Mouse (Mus musculus): ENCODE results near the gene Mccc2.
"Not testable (repeated sequence)": the region's sequence is repeated elsewhere in the genome, so short reads cannot be mapped to it uniquely, and the experiment has no call there.

Gene Mccc2

DNA sequence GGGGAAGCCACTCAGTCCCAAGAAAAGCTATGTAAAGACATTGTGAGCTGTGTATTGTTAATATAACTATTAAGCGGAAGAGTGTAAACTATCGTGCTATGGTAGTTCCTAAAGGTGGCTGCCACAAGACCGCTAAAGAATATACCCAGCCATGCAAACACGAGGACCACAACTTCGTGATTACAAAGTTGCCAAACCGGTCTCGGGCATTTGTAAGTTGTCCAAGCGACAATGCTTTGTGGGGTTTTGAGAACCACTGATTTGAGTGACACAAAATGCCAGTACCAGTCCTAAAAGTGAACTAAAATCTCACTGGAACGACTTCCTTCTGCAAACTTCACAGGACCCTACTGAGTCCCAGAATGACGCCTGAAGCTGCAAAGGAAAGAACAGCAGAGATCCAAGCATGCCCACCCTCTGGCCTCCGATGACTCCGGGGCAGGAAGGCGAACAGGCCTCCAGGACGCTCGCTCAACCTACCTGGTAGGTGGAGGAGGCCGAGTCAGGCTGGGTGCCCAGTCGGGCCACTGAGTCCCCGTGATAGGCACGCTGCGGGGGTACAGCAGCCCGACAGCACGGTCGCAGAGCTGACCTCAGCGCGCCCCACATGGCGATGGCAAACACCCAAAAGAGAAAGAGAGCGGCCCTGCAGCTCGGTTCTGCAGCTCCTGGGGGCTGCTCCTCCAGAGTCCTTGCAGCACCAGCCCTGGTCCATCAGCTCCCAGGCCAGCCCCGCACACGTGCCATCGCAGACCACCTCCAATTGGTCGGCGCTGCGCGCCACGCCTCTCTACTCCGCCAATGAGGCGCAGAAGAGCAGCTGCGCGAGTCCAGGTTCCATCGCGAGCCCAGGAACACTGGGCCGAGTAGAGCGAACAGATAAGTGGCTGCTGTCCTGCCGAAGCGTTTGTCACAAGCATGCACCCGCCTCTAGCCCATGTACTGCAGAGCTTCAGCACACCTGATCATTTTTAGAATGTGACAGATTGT is at the start of gene Mccc2:
Gene Mccc2 (minus strand): TSS at position 734 of the 990 bp plus-strand sequence.
- peak; percentile 93 for DNase-seq (ENCODE audit: low spot score)

DNA sequence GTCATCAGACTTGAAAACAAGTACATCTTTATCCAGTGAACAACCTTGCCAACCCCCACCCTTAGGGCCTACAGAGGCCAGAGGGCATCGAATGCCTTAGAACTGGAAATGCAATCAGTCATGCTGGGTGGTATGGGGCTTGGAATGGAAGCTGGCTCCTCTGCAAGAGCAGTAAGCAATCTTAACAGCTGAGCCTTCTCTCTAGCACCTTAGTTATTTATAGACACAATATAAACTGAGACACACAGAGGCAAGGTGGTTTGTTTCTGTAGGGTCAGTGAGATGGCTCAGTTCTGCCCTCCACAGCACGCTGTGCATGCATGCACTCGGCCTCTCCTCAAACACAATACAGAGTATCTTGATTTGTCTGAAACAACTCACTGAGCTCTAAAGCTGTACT is 48.5 kb upstream of the Mccc2 start:
- DNase-seq (ENCODE audit: low spot score) = no peak

DNA sequence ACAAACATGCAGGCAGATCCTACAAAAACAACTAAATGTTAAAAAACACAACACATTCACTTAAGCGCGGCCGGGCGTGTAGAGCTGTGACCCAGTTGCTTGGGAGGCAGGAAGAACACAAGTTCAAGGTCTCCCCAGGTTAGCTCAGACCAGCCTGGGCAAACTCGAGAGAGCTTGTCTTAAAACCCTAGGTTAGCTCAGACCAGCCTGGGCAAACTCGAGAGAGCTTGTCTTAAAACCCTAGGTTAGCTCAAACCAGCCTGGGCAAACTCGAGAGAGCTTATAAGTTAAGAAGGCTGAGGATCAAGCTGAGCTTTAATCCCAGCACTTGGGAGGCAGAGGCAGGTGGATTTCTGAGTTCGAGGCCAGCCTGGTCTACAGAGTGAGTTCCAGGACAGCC is 42.3 kb upstream of the Mccc2 start:
- not testable (repeated sequence) for DNase-seq (ENCODE audit: low spot score)

DNA sequence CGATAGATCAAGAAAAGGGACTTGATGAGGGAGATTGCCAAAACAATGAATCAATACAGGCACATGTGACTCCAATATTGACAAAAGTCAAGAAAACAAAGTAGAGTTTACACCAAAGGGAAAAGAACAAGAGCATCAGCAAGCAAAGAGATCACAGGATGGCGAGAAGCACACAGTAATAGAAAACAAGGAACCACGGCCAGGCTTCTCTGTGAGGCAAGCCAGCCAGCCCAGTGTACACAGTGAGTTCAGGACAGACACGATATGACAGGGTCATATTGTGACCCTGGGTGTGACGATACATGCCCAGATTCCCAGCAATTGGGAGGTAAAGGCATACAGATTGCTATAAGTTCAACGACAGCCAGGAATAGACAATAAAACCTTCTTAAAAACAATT is 10.6 kb upstream of the Mccc2 start:
- DNase-seq (ENCODE audit: low spot score) = no peak

DNA sequence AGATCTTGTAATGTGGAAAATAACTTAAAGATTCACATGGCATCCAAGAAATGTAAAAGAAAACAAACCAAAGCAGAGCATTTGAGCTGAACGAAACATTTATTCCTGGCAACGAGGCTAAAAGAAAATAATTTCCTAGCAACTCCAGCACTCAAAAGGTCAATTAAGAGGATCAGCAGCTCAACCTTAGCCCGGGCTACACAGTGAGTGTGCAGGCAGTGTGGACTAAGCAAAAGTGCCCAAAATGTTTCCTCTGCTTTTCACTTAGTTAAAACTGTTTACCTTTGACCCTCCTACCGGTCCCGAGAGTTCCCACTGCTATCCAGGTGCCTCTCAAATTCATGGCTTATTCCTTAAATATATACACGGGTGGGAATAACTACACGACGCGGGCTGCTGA is 1.5 kb upstream of the Mccc2 start:
- no peak for DNase-seq (ENCODE audit: low spot score)

DNA sequence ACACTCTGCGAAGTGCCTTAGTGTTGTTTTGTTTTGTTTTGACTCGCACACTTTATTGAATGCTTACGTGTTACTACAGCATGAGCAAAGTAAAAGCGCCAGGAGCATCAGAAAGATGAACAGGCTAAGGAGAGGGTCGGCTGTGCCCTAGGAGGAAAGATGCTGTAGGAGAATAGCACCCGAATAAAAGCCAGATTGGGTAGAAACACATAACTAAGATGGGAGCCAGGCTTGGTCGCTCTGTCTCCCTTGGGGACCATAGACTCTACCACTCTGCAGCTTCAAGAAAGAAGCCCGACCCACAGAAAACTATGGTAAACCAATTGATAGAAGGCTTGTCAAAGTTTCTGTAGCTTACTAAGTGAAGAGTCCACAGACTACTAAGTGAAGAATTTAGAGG is 498 bp upstream of the Mccc2 start:
- no peak for DNase-seq (ENCODE audit: low spot score)

DNA sequence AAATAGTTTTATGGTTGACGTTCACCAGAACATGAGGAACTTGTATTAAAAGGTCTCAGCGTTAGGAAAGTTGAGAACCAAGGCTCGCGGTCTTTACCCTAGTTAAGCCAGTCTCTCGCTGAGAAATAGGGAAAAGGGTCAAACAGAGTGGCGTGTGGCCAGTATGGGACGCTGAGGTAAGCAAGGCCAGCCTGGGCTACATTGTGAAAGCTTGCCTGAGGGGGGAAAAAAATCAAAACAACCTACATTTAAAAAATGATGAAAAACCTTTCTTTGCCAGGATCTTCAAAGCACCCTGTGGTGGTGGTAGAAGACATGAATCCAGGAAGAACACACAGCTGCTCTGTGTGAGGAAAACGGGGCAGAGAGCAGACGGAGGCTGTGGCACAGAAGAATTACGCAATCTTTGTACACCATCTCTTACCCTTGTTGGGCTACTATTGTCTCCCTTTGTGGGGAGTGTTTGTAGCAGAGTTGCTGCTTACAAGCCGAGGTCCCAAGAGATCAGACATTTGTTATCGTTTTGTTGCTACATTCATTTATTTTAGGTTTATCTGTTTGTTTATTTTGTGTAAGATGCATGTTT is 9.4 kb downstream of the Mccc2 start:
- no peak for DNase-seq (ENCODE audit: low spot score)

DNA sequence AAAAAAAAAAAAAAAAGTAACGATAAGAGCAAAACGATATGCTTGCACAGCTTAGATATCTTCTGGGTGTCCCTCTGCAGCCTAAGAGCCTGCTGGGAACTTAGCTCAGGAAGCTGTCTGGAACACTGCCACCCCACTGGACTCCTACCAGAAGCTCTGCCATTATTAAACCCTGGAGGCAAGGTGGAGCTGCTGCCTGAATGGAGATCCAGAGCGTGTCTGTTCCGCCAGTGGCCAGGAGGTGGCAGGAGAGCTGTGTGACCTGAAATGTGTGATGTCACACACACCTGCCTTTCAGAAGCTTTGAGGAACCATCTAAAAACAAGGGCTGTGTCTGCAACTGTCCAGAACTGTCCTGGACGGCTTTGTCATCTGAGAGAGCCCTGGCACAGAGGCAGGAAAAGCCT is 13.6 kb downstream of the Mccc2 start:
- DNase-seq (ENCODE audit: low spot score) = peak; percentile 71

DNA sequence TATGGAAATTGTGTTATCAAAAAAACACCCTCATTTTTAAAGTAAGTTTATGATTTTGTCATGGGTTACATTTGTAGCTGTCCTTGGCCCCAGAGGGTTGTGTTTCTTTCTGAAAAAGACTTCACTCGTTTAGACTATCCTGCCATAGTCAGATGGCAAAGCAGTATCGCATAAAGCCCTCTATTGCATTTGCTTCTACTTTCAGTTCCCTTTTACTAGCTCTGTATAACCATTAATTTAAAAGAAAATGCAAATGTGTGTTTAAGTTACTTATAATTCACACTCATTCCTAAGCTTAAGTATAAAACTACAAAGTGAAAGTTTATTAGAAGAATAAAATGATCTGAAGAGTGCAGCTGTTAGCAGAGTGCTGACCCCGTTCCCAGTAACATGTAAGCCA is 16.4 kb downstream of the Mccc2 start:
- DNase-seq (ENCODE audit: low spot score) = no peak

DNA sequence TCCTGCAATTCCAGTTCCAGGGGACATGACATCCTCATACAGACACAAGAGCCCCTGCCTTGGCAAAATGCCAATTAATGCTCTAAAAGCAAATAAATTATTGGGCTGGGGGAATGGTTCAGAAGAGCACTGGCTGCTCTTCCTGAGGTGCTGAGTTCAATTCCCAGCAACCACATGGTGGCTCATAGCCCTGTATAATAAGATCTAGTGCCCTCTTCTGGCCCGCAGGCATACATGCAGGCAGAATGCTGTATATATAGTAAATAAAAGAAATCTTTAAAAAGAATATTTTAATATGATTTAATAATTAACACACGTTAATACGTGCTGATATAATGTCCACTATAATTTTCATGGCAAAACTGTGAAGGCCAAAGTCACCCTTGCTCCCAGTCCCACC is 17.3 kb downstream of the Mccc2 start:
- no peak for DNase-seq (ENCODE audit: low spot score)

DNA sequence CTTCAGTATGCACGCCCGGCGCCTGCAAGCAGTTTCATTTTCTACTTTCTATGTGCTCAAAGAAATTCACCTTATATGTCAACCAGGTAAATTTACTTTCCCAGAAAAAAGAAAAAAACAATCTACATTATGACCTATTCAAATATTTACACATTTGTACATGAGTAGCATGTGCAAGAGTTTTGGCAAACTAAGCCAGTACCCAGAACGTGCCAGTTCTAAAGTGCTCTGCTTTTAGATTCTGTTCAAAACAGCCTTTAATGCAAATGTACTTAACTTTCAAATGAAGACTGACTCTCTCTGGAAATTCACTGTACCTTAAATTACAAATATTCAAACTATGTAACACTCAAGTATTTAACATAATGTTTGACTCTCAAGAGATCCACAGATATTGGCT is 25.8 kb downstream of the Mccc2 start:
- no peak for DNase-seq (ENCODE audit: low spot score)

DNA sequence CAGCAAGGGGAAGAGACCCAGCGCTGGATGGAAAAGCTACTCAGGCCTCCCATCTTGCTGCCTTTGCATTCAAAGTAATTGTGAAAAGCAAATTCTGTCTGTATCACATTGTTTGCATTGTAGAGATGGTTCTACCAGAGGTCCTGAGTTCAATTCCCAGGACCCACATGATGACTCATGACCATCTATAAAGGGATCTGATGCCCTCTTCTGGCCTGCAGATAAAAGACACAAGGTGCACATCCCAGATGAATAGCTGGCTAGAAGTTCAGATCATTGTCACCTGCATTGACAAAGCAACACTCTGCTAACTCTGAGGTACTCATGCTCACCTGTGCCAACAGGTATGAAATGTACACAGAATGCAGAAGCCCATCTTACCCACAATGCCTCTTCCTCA is 32.1 kb downstream of the Mccc2 start:
- no peak for DNase-seq (ENCODE audit: low spot score)

DNA sequence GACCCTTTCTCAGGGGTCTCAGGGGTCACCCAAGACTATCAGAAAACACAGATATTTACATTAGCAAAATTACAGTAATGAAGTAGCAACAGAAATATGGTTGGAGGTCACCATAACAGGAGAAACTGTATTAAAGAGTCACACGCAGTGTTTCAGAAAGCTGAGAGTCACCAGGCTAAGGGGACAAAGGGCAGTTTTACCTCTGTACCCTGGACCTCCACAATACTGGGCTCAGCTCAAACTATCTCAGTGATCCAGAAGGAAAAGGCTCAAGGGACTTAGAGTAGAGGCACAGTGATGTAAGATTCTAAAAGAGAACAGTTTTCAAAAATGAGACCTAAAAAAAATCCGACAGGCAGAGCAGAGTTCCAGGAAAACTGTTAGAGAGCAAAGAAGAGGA is 36.0 kb downstream of the Mccc2 start:
- DNase-seq (ENCODE audit: low spot score) = peak; percentile 5

DNA sequence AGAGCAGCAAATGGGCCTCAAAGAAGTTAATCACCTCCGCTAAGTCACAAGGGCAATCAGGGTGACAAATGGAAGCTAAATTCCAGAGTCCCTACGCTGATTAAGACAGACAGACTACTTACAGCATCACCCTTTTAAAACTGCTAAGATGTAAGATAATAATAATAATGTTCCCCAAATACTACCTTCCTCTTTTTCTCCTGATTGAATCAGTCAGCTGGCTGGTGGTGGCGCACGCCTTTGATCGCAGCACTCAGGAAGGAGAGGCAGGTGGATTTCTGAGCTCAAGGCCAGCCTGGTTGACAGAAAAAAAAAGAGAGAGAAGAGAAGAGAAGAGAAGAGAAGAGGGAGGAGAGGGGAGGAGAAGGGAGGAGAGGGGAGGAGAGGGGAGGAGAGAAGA is 45.4 kb downstream of the Mccc2 start:
- DNase-seq (ENCODE audit: low spot score) = no peak

DNA sequence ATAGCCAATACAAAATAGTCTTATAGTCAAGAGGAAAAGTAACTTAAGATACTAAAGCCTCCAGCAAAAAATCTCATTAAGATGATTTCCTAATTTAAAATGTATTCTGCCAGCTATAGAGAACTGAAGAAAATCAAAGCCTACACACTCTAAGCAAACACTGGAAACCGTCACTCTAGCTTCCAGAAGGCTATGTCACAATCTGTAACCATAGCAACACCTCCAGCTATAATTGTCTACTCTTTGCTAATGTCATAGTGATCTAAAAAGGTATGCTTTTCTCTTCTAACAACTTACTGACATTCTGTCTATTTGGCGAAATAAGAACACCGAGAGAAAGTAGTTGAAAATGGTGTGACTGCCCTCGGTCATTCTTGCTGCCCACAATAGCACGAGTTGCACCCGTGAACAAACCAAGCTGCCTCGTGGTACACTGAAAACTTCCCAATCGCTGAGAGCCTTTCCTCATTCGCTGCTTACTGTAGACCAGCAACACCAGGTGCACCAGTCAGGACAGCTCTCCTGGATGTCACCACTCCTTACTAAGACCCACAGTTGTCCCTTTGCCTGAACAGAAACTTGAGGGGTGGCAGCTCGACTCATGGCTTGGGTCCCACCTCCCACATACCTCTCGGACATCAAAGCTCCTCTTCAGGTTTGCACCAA is 48.3 kb downstream of the Mccc2 start:
- DNase-seq (ENCODE audit: low spot score) = no peak

DNA sequence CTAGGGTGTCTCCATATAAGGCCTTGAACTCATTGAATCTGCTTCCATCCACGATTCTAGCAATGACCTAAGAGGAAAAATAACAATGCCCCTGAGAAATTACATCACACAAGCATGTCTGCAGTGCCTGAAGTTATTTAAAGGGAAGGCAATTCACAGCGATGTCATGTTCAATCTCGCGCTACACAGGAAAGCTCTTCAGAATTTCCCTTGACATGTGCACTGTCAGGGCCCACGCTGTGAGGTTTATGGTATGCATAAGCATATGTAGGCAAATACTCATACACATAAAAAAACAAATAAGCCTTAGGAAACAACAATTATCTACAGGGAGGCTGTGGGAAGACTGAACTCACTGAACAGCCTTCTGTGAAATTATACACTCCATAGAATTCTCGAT is 51.6 kb downstream of the Mccc2 start:
- DNase-seq (ENCODE audit: low spot score) = no peak

DNA sequence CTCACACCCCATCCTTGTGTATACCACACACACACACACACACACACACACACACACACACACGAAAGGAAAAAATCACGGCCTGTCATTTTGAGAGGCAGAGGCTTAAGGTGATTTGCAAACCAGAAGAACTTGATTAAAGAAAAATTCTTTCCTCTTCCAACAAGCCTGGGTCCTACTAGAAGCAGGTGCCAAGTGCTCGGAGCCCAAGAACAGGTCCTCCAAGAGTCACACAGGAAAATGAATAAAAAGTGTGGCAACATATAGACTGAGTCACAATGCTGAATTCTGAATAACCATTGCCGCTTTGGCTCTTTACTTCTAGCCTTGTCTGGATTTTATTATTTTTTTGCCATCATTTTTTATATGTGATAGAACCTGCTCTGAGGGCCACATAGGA is 53.8 kb downstream of the Mccc2 start:
- no peak for DNase-seq (ENCODE audit: low spot score)

DNA sequence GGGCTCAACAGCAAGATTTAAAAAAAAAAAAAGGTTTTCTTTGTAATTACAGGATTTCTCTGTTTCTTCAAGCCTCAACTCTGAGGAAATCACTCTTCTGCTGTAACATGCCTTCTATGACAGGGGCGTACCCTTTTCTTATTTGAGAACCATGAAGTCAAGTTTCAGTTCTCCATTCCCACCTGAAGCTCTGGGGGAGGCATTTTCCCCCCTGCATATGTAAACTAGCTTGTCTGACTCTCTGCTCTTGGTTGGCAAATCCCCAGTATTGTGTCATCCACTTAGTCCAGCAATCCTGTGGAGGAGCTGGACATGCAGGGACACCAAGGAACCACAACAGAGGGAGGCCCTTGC is 59.9 kb downstream of the Mccc2 start:
- no peak for DNase-seq (ENCODE audit: low spot score)

DNA sequence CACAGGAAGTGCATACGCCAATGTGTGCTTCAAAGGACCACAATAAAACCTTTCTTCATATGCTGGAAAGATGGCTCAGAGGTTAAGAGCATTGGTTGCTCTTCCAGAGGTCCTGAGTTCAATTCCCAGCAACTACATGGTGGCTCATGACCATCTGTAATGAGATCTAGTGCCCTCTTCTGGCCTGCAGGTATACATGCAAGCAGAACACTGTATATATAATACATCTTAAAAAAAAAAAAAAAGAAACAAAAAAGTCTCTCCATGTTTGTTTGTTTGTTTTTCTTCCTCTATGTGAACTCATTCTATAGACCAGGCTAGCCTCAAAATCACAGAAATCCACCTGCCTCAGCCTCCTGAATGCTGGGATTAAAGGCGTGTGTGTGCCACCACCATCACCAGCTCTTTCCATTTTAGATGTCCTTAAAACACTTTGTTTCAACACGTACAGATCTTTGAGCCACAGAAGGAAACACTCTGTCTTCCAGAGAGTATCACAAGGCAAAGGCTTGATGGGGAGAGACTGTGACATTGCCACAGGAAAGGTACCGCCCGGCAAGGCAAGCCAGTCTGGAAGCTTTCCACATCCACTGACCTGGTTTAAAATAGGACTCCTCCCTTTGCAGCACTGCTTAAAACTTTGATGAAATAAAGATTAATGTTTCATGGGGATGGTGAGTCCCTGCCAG is 60.4 kb downstream of the Mccc2 start:
- DNase-seq (ENCODE audit: low spot score) = no peak

DNA sequence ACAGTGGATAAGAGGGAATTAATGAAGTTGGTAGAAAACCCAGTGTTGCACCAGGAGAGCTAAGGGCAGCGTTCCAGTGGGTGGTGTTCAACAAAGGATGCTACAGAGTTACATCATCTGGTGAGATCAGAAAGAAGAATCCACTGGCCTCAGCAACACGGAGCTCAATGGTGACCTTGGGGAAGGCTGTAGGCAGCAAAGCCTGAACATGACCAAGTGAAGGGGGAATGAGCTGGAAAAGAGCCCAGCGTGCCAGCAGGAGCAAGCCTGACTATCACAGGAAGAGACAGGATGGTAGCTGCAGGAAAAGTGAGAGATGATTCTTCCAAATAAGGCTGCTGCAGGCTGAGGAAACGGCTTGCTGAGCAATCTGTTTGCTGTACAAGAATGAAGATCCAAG is 68.0 kb downstream of the Mccc2 start:
- DNase-seq (ENCODE audit: low spot score) = no peak

DNA sequence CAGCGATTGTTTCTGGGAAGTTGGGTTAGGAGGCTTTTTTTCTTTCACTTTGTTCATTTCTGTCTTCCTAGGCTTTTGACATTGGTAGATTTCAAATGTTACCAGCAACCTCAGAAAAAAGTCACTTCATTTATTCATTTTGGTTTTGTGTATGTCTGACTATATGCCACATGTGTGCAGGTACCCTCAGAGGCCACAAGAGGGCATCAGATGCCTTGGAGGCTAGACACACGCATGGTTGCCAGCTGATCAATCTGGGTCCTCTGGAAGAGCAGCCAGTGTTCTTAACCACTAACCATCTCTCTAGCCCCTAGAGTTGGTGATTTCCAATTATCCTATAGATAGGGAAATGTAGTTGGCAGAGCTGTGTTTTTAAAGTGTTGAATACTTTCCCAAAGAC is 71.9 kb downstream of the Mccc2 start:
- DNase-seq (ENCODE audit: low spot score) = no peak

DNA sequence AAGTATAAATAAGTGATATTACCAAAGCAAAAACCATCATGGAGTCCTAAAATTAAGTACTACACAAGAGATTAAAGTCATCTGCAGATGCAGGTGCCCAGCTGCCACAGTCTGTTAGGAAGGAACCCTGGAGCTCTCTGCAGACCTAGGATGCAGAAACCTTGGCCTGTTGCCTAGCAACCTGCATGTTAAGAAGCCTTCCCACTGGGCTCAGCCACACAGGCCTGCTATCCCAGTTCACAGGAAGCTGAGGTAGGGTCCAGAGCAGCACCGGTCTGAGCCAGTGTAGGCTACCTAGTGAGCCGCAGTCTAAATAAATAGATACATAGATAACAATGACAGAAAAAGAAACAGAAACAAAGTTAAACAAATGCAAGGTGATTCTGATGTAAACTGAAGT is 74.8 kb downstream of the Mccc2 start:
- no peak for DNase-seq (ENCODE audit: low spot score)

DNA sequence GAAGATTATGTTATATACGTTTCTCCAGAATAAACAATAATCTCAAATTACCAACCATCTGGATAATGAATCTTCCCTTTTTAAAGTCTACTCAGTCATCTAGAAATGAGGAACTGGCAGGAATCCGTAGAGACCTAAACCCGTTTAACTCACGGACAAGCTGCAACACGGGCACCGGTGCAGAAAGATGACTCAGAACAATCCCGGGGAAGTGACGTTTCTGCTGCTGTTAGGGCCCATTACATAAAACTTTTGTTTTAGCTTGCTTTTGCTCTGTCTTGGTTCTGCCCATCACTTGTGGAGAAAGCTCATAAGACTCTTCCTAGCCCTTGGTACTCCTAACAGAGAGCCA is 76.1 kb downstream of the Mccc2 start:
- DNase-seq (ENCODE audit: low spot score) = no peak

All from yolk sac, embryonic 10.5 days (tissue).